Mouse (Mus musculus) lung, adult 2 months (tissue): ENCODE data around the gene Thoc6.

Experiments
- CTCF ChIP-seq: fragments of 200-500 bp; IDR thresholded peaks from 2 replicates; pipeline ENCODE4 v1.5.1; 2011; ENCODE audit warnings: mild to moderate bottlenecking, low read length, control low read depth; ENCODE audit not compliant: insufficient read depth
- POLR2A ChIP-seq: fragments of 200-500 bp; IDR thresholded peaks from 2 replicates; pipeline ENCODE4 v1.6.1; 2011; ENCODE audit warnings: low read depth, mild to moderate bottlenecking, control low read depth, low read length, borderline replicate concordance; ENCODE audit errors: extremely low read depth

DNA sequence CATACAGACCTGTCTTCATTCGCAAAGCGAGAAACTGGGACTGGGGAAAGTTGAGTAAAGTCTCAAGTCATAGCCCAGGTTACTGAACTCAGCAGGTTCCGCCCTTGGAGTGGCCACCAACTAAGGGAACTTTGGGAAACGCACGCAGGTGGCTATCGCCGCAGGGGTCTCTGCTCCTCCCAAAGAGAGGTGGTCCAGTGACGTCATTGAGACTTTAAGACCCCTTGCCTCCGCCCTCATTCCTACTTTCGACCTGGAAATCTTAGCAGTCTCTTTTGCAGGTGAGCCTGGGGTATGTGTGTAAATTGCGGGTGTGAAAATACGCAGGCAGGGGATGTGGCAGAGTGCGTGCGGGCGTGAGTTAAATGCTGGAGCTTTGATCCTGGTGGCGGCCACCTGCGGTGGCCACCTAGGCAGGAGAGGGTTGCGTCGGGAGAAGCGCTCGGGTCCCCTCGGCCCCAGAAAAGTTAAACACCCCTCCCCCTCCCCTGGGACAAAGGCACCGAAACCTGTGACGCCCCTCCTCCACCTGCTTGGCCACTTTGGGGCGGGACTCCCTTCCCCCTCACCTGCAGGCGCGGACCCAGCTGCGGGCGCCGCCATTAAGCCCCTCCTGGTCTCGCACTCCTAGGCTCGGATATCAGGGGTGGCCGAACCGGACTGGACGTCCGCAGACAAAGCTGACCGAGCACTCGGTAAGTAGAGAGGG lies 5.6 kb upstream of the Thoc6 start, which contains the start of gene Cldn6:
- TF ChIP-seq POLR2A (no peak), CTCF (no peak)
